Mouse (Mus musculus): Measurements from ENCODE around the gene Gm595. TPM values are rescaled to one million over a fixed set of nuclear protein-coding genes. Genes with fewer than 3 reads are reported as not detected.

The Gm595 gene
- not detected in 2 replicates for polyA plus RNA-seq (2015; fragmentation: Nextera tagmentation; extraction: Ambion mirVana)

- Histone ChIP-seq H3K4me3 (ENCODE audit: low read depth, low read length) (no peak within 1 kb of the TSS), H3K4me2 (replicated peaks; ENCODE audit: low read depth) (no peak within 1 kb of the TSS), H3K27ac (replicated peaks) (no peak within 1 kb of the TSS), H3K9ac (ENCODE audit: low read length) (no peak within 1 kb of the TSS), H3K27me3 (ENCODE audit: control insufficient read depth, insufficient read depth, low read length) (no peaks in the 10 kb centered on the region), H3K9me3 (ENCODE audit: control insufficient read depth, low read length) (no peaks in the 10 kb centered on the region), H3K36me3 (ENCODE audit: control insufficient read depth, insufficient read depth, low read length) (no peaks in the 10 kb centered on the region), H3K4me1 (replicated peaks; ENCODE audit: control insufficient read depth, insufficient read depth) (no peaks in the 10 kb centered on the region)
- 87% methylated on average over 13 of the region's 13 CpGs for WGBS
- DNase-seq (ENCODE audit: low spot score) (no peak), ATAC-seq (ENCODE audit: low FRiP score, low TSS enrichment) (no peak)
- TF ChIP-seq EP300 (optimal IDR thresholded peaks at IDR 0.05) (no peak), CTCF (IDR thresholded peaks at IDR 0.05; ENCODE audit: low read depth) (no peak)
Observed at GRCm38 (mm10) chrX:48877613-48878012, at the start of gene Gm595. TSS of gene Gm595 (minus strand) at chrX:48877713.

GRCm38 (mm10) chrX:48908421-48908820 lies 30.9 kb upstream of the Gm595 start:
- Histone ChIP-seq H3K9ac (ENCODE audit: low read length) (no peak overlapping the region), H3K27ac (replicated peaks) (no peak overlapping the region), H3K4me1 (replicated peaks; ENCODE audit: control insufficient read depth, insufficient read depth) (no peaks in the 10 kb centered on the region), H3K4me3 (ENCODE audit: low read depth, low read length) (no peak overlapping the region), H3K9me3 (ENCODE audit: control insufficient read depth, low read length) (no peaks in the 10 kb centered on the region), H3K4me2 (replicated peaks; ENCODE audit: low read depth) (no peak overlapping the region), H3K27me3 (ENCODE audit: control insufficient read depth, insufficient read depth, low read length) (no peaks in the 10 kb centered on the region), H3K36me3 (ENCODE audit: control insufficient read depth, insufficient read depth, low read length) (no peaks in the 10 kb centered on the region)
- TF ChIP-seq EP300 (optimal IDR thresholded peaks at IDR 0.05) (no peak), CTCF (IDR thresholded peaks at IDR 0.05; ENCODE audit: low read depth) (no peak)
- DNase-seq (ENCODE audit: low spot score) = no peak
- no peak for ATAC-seq (ENCODE audit: low FRiP score, low TSS enrichment)
- 85% methylated on average over 4 of the region's 4 CpGs for WGBS

GRCm38 (mm10) chrX:48903744-48904143 lies 26.2 kb upstream of the Gm595 start:
- Histone ChIP-seq H3K27ac (replicated peaks) (no peak overlapping the region), H3K27me3 (ENCODE audit: control insufficient read depth, insufficient read depth, low read length) (no peaks in the 10 kb centered on the region), H3K4me3 (ENCODE audit: low read depth, low read length) (no peak overlapping the region), H3K4me1 (replicated peaks; ENCODE audit: control insufficient read depth, insufficient read depth) (no peaks in the 10 kb centered on the region), H3K36me3 (ENCODE audit: control insufficient read depth, insufficient read depth, low read length) (no peaks in the 10 kb centered on the region), H3K9me3 (ENCODE audit: control insufficient read depth, low read length) (no peaks in the 10 kb centered on the region), H3K4me2 (replicated peaks; ENCODE audit: low read depth) (no peak overlapping the region), H3K9ac (ENCODE audit: low read length) (no peak overlapping the region)
- no peak for DNase-seq (ENCODE audit: low spot score)
- WGBS = 70% methylated on average over 3 of the region's 3 CpGs
- ATAC-seq (ENCODE audit: low FRiP score, low TSS enrichment) = no peak
- no peak for TF ChIP-seq EP300 (optimal IDR thresholded peaks at IDR 0.05)
- peak; percentile 45 for TF ChIP-seq CTCF (IDR thresholded peaks at IDR 0.05; ENCODE audit: low read depth)

- ATAC-seq (ENCODE audit: low FRiP score, low TSS enrichment) (no peak), DNase-seq (ENCODE audit: low spot score) (no peak)
- 35% methylated on average over 5 of the region's 5 CpGs for WGBS
- Histone ChIP-seq H3K27ac (replicated peaks) (no peak overlapping the region), H3K4me3 (ENCODE audit: low read depth, low read length) (no peak overlapping the region), H3K36me3 (ENCODE audit: control insufficient read depth, insufficient read depth, low read length) (no peaks in the 10 kb centered on the region), H3K9me3 (ENCODE audit: control insufficient read depth, low read length) (no peaks in the 10 kb centered on the region), H3K4me1 (replicated peaks; ENCODE audit: control insufficient read depth, insufficient read depth) (no peaks in the 10 kb centered on the region), H3K27me3 (ENCODE audit: control insufficient read depth, insufficient read depth, low read length) (no peaks in the 10 kb centered on the region), H3K4me2 (replicated peaks; ENCODE audit: low read depth) (no peak overlapping the region), H3K9ac (ENCODE audit: low read length) (no peak overlapping the region)
- TF ChIP-seq EP300 (optimal IDR thresholded peaks at IDR 0.05) = no peak
- TF ChIP-seq CTCF (IDR thresholded peaks at IDR 0.05; ENCODE audit: low read depth) = peak; percentile 70
Observed at GRCm38 (mm10) chrX:48899555-48899954, 22.0 kb upstream of the Gm595 start.

GRCm38 (mm10) chrX:48896803-48897202 lies 19.3 kb upstream of the Gm595 start:
- WGBS = 44% methylated on average over 6 of the region's 6 CpGs

GRCm38 (mm10) chrX:48893946-48894345 lies 16.4 kb upstream of the Gm595 start:
- Histone ChIP-seq H3K9ac (ENCODE audit: low read length) (no peak overlapping the region), H3K4me3 (ENCODE audit: low read depth, low read length) (no peak overlapping the region), H3K4me1 (replicated peaks; ENCODE audit: control insufficient read depth, insufficient read depth) (no peaks in the 10 kb centered on the region), H3K36me3 (ENCODE audit: control insufficient read depth, insufficient read depth, low read length) (no peaks in the 10 kb centered on the region), H3K27ac (replicated peaks) (no peak overlapping the region), H3K9me3 (ENCODE audit: control insufficient read depth, low read length) (no peaks in the 10 kb centered on the region), H3K4me2 (replicated peaks; ENCODE audit: low read depth) (no peak overlapping the region), H3K27me3 (ENCODE audit: control insufficient read depth, insufficient read depth, low read length) (no peaks in the 10 kb centered on the region)
- TF ChIP-seq EP300 (optimal IDR thresholded peaks at IDR 0.05) = no peak
- no peak for TF ChIP-seq CTCF (IDR thresholded peaks at IDR 0.05; ENCODE audit: low read depth)
- no peak for DNase-seq (ENCODE audit: low spot score)
- whole genome bisulfite sequencing = 81% methylated on average over 3 of the region's 3 CpGs
- ATAC-seq (ENCODE audit: low FRiP score, low TSS enrichment) = no peak

More at GRCm38 (mm10) chrX:48896803-48897202, 19.3 kb upstream of the Gm595 start:
- H3K9me3 ChIP-seq (ENCODE audit: control insufficient read depth, low read length) = no peaks in the 10 kb centered on the region
- DNase-seq (ENCODE audit: low spot score) (no peak), ATAC-seq (ENCODE audit: low FRiP score, low TSS enrichment) (no peak)
- no peak overlapping the region for H3K4me3 ChIP-seq (ENCODE audit: low read depth, low read length)
- H3K27ac ChIP-seq (replicated peaks) = no peak overlapping the region
- H3K4me2 ChIP-seq (replicated peaks; ENCODE audit: low read depth) = no peak overlapping the region
- H3K36me3 ChIP-seq (ENCODE audit: control insufficient read depth, insufficient read depth, low read length) = no peaks in the 10 kb centered on the region
- no peak overlapping the region for H3K9ac ChIP-seq (ENCODE audit: low read length)
- TF ChIP-seq EP300 (optimal IDR thresholded peaks at IDR 0.05) (no peak), CTCF (IDR thresholded peaks at IDR 0.05; ENCODE audit: low read depth) (no peak)
- H3K27me3 ChIP-seq (ENCODE audit: control insufficient read depth, insufficient read depth, low read length) = no peaks in the 10 kb centered on the region
- no peaks in the 10 kb centered on the region for H3K4me1 ChIP-seq (replicated peaks; ENCODE audit: control insufficient read depth, insufficient read depth)
